In genomic region chr5:115100473-115100872, GRCm38 (mm10) we compare ENCODE assay signal across 17 mouse cellular contexts. TPM values are rescaled to one million over a fixed set of nuclear protein-coding genes. Genes with fewer than 3 reads are reported as not detected.
"Had no signal": no experiment of that assay in that cellular context is flagged by ENCODE, and none has a peak within 500 bp of the region (broad histone marks: within the 10 kb centered on the region; RNA-seq: fewer than 3 reads in every experiment).

No protein-coding gene starts in this region.

- DNase-seq: right cerebral cortex, adult 18-20 months; spleen, adult 18-20 months; thymus, adult 18-20 months; thymus, postnatal 36 days had no signal

- H3K4me3 ChIP-seq: limb, embryonic 13.5 days; liver, embryonic 15.5 days; lung, embryonic 15.5 days; megakaryocyte, embryonic 14.5 days; midbrain, embryonic 12.5 days; neural tube, embryonic 15.5 days had no signal

- H3K4me2 ChIP-seq: limb, embryonic 13.5 days; liver, embryonic 15.5 days; lung, embryonic 15.5 days; midbrain, embryonic 12.5 days; neural tube, embryonic 15.5 days had no signal

- H3K9me3 ChIP-seq: limb, embryonic 13.5 days; liver, embryonic 15.5 days; lung, embryonic 15.5 days; megakaryocyte, embryonic 14.5 days; midbrain, embryonic 12.5 days; neural tube, embryonic 15.5 days had no signal

- ATAC-seq: inflammation-experienced regulatory T-cells, adult 6 months had no signal

- H3K27ac ChIP-seq: limb, embryonic 13.5 days; liver, embryonic 15.5 days; lung, embryonic 15.5 days; macrophage; midbrain, embryonic 12.5 days; neural tube, embryonic 15.5 days had no signal

- H3K4me1 ChIP-seq: limb, embryonic 13.5 days; lung, embryonic 15.5 days; midbrain, embryonic 12.5 days; neural tube, embryonic 15.5 days had no signal

- H3K9ac ChIP-seq: limb, embryonic 13.5 days; liver, embryonic 15.5 days; lung, embryonic 15.5 days; midbrain, embryonic 12.5 days; neural tube, embryonic 15.5 days had no signal

- H3K27me3 ChIP-seq: limb, embryonic 13.5 days; liver, embryonic 15.5 days; lung, embryonic 15.5 days; megakaryocyte, embryonic 14.5 days; midbrain, embryonic 12.5 days; neural tube, embryonic 15.5 days had no signal

RNA-seq across cellular contexts. Expression of gene Gm10401, which starts 2.4 kb away (rescaled TPM):
- total RNA-seq: layer of hippocampus, adult 18-20 months; layer of hippocampus, postnatal 10 days; left cerebral cortex, postnatal 36 days; midbrain, postnatal 0 days had no signal
- polyA plus RNA-seq: kidney, adult 2 months had no signal
